Mouse (Mus musculus) CH12.LX (cell line): ENCODE data around the gene Suz12.

Source experiments
- CHD2 ChIP-seq: IDR thresholded peaks from 2 replicates; pipeline ENCODE4 v1.6.1; 2011; ENCODE audit warnings: low read length, improper control_type of control experiment
- CTCF ChIP-seq, 2 experiments: IDR thresholded peaks in 1 of 2; conservative IDR thresholded peaks in 1 of 2; 2 replicates each; pipeline ENCODE4 v1.5.1; 2011 to 2012; ENCODE audit warnings: low read depth in 2 of 2, low read length in 2 of 2, improper control_type of control experiment in 1 of 2, inconsistent platforms in 1 of 2, mild to moderate bottlenecking in 1 of 2, moderate library complexity in 1 of 2
- E2F4 ChIP-seq: IDR thresholded peaks from 2 replicates; pipeline ENCODE4 v1.6.1; 2011; ENCODE audit warnings: low read depth, low read length, improper control_type of control experiment; ENCODE audit not compliant: insufficient replicate concordance
- ETS1 ChIP-seq: conservative IDR thresholded peaks from 2 replicates; pipeline ENCODE4 v1.6.1; 2012; ENCODE audit warnings: low read depth, mild to moderate bottlenecking, inconsistent platforms, low read length, improper control_type of control experiment, moderate library complexity
- MAFK ChIP-seq: IDR thresholded peaks from 2 replicates; pipeline ENCODE4 v1.6.1; 2011; ENCODE audit warnings: low read length, improper control_type of control experiment; ENCODE audit not compliant: insufficient replicate concordance
- MAX ChIP-seq: IDR thresholded peaks from 2 replicates; pipeline ENCODE4 v1.6.1; 2011; ENCODE audit warnings: low read length, improper control_type of control experiment
- MYC ChIP-seq: IDR thresholded peaks from 2 replicates; pipeline ENCODE4 v1.6.1; 2011; ENCODE audit warnings: low read depth, mild to moderate bottlenecking, improper control_type of control experiment, low read length
- PAX5 ChIP-seq: IDR thresholded peaks from 2 replicates; pipeline ENCODE4 v1.6.1; 2012; ENCODE audit warnings: low read length, inconsistent platforms, mixed read lengths
- POLR2A ChIP-seq: IDR thresholded peaks from 2 replicates; pipeline ENCODE4 v1.6.1; 2011; ENCODE audit warnings: low read depth, mild to moderate bottlenecking, improper control_type of control experiment, low read length
- POLR2AphosphoS2 ChIP-seq: IDR thresholded peaks from 2 replicates; pipeline ENCODE4 v1.6.1; 2011; ENCODE audit warnings: low read depth, low read length, improper control_type of control experiment
- RCOR1 ChIP-seq: conservative IDR thresholded peaks from 2 replicates; pipeline ENCODE4 v1.6.1; 2012; ENCODE audit warnings: low read depth, mild to moderate bottlenecking, inconsistent platforms, low read length, improper control_type of control experiment
- SIN3A ChIP-seq: IDR thresholded peaks from 2 replicates; pipeline ENCODE4 v1.6.1; 2012; ENCODE audit warnings: low read length, improper control_type of control experiment, inconsistent platforms
- SMC3 ChIP-seq: IDR thresholded peaks from 2 replicates; pipeline ENCODE4 v1.6.1; 2011; ENCODE audit warnings: low read depth, low read length, improper control_type of control experiment
- ZNF384 ChIP-seq: IDR thresholded peaks from 2 replicates; pipeline ENCODE4 v1.6.1; 2012; ENCODE audit warnings: low read depth, low read length, improper control_type of control experiment, inconsistent platforms

- TF ChIP-seq MAFK (no peak), CHD2 (peak; percentile 46), MAX (0 out of 2 replicates have a peak, but pooled peaks have one; percentile 82), CTCF (conservative IDR thresholded peaks at IDR 0.05 in 1 of 2, IDR thresholded peaks at IDR 0.05 in 1 of 2; ENCODE audit: low read depth in 2 of 2, low read length in 2 of 2) (peak; percentile 47 to 82; a peak in 3 of 4 replicates), ZNF384 (no peak; the same call in 1 of the 2 replicates), POLR2AphosphoS2 (peak; percentile 81), SIN3A (peak; percentile 96), PAX5 (no peak), E2F4 (peak; percentile 92; the same call in 1 of the 2 replicates), POLR2A (peak; percentile 98), RCOR1 (peak; percentile 75; the same call in 1 of the 2 replicates), MYC (peak; percentile 92; the same call in 1 of the 2 replicates), SMC3 (peak; percentile 43; the same call in 1 of the 2 replicates), ETS1 (peak; percentile 48; the same call in 1 of the 2 replicates)
Observed at GRCm38 (mm10) chr11:79962125-79962876, 30.6 kb upstream of the Suz12 start, which contains the start of gene Utp6.
